Comparison of ENCODE assay signal across 8 mouse cellular contexts in the genomic region with DNA sequence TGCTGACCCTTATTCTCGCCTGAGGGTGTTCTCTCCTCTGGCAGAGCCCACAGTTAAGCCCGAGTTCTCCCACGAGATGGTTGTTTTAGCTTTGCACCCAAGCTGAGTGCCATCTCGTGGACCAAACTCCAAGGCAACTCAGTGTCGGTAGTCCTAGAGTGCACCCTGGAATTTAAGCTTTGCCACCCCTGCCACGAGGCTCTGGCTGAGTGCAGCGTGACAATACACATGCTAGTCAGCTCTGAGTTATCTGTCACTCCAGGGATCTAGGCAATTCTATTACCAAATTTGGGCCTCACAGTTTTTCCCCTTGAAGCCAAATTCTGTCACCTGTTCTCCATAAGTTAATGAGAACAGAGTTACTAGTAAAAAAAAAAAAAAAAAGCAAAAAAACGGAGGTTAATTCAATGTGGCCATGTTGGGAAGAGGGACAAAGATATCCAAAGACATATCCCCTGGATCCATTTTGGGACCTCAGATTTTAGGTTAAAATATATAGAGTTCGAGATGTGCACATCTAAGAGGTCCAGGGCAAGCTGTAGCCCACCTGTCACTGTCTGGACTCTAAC. TPM values are rescaled to one million over a fixed set of nuclear protein-coding genes. Genes with fewer than 3 reads are reported as not detected.
DNase-seq lines count a peak whose midpoint lies in the region; ATAC-seq and TF ChIP-seq lines count a peak whose summit lies in the region.

No protein-coding gene starts in this region.

- no peaks in the 10 kb centered on the region for H3K27me3 ChIP-seq in lung, embryonic 16.5 days (ENCODE audit: control insufficient read depth, insufficient read depth, low read depth, low read length)
- H3K27me3 ChIP-seq in limb, embryonic 12.5 days = no peaks in the 10 kb centered on the region

- H3K9me3 ChIP-seq in lung, embryonic 16.5 days (ENCODE audit: control insufficient read depth, low read length) = no peaks in the 10 kb centered on the region
- H3K9me3 ChIP-seq in limb, embryonic 12.5 days = no peaks in the 10 kb centered on the region

- peak overlapping the region; percentile 86 for H3K4me3 ChIP-seq in lung, embryonic 16.5 days (ENCODE audit: low read length)
- H3K4me3 ChIP-seq in embryonic fibroblast, embryonic 13.5 days (ENCODE audit: insufficient read depth, low read length) = peak overlapping the region; percentile 91
- peak overlapping the region; percentile 90 for H3K4me3 ChIP-seq in limb, embryonic 12.5 days (replicated peaks)
- peak overlapping the region; percentile 90 for H3K4me3 ChIP-seq in olfactory bulb, adult 2 months (ENCODE audit: insufficient read depth, low read depth, low read length)

- 7% methylated on average over 9 of the region's 9 CpGs for WGBS in lung, embryonic 16.5 days
- 9% methylated on average over 9 of the region's 9 CpGs for WGBS in limb, embryonic 12.5 days
- WGBS in olfactory bulb, adult 2 months = 11% methylated on average over 9 of the region's 9 CpGs

- H3K9ac ChIP-seq in lung, embryonic 16.5 days (ENCODE audit: low read length) = peak overlapping the region; percentile 89
- H3K9ac ChIP-seq in limb, embryonic 12.5 days (replicated peaks) = peak overlapping the region; percentile 81

- peak overlapping the region; percentile 86 for H3K27ac ChIP-seq in lung, embryonic 16.5 days (ENCODE audit: low read length)
- H3K27ac ChIP-seq in embryonic fibroblast, embryonic 13.5 days (ENCODE audit: insufficient read depth, low read length) = peak overlapping the region; percentile 66
- 0 out of 2 replicates have a peak overlapping the region, but pooled peaks have one; percentile 45 for H3K27ac ChIP-seq in limb, embryonic 12.5 days
- peak overlapping the region; percentile 9; the same call in 1 of the 2 replicates for H3K27ac ChIP-seq in olfactory bulb, adult 2 months (ENCODE audit: insufficient read depth, low read depth, low read length)

- peaks cover 14% of the 10 kb centered on the region for H3K4me1 ChIP-seq in lung, embryonic 16.5 days (replicated peaks; ENCODE audit: control insufficient read depth, insufficient read depth, low read length)
- H3K4me1 ChIP-seq in embryonic fibroblast, embryonic 13.5 days (ENCODE audit: control insufficient read depth, insufficient read depth, low read length) = no peaks in the 10 kb centered on the region
- peaks cover 14% of the 10 kb centered on the region for H3K4me1 ChIP-seq in limb, embryonic 12.5 days (replicated peaks)
- peaks cover 5% of the 10 kb centered on the region for H3K4me1 ChIP-seq in olfactory bulb, adult 2 months (ENCODE audit: control insufficient read depth, insufficient read depth, low read length)

- DNase-seq in lung, postnatal 25 days (ENCODE audit: low spot score) = no peak
- DNase-seq in adipocyte (ENCODE audit: low spot score) = no peak
- DNase-seq in spleen, postnatal 36 days (ENCODE audit: low spot score in 2 of 2) = no peak
- no peak for DNase-seq in lung, postnatal 14 days

- no peak for TF ChIP-seq POLR2A in embryonic fibroblast, embryonic 13.5 days (IDR thresholded peaks at IDR 0.05; ENCODE audit: low read depth, low read length)
- no peak for TF ChIP-seq POLR2A in olfactory bulb, adult 2 months (IDR thresholded peaks at IDR 0.05; ENCODE audit: insufficient read depth, low read depth, low read length)

- no peak for TF ChIP-seq CTCF in embryonic fibroblast, embryonic 13.5 days (IDR thresholded peaks at IDR 0.05; ENCODE audit: borderline replicate concordance, insufficient read depth, low read length)
- TF ChIP-seq CTCF in olfactory bulb, adult 2 months (IDR thresholded peaks at IDR 0.05; ENCODE audit: insufficient read depth, low read depth, low read length) = 0 out of 2 replicates have a peak, but pooled peaks have one; percentile 19

- no peaks in the 10 kb centered on the region for H3K36me3 ChIP-seq in lung, embryonic 16.5 days (ENCODE audit: control insufficient read depth, insufficient read depth, low read length)
- H3K36me3 ChIP-seq in limb, embryonic 12.5 days = no peaks in the 10 kb centered on the region

- peak overlapping the region; percentile 81 for H3K4me2 ChIP-seq in lung, embryonic 16.5 days (ENCODE audit: low read depth, low read length)
- H3K4me2 ChIP-seq in limb, embryonic 12.5 days = peak overlapping the region; percentile 79

- peak; percentile 57 for ATAC-seq in lung, embryonic 16.5 days (ENCODE audit: low read depth)
- peak; percentile 48; the same call in 1 of the 2 replicates for ATAC-seq in limb, embryonic 12.5 days (ENCODE audit: insufficient number of reproducible peaks, insufficient read depth, low FRiP score, low TSS enrichment, low read depth)

RNA-seq across cellular contexts. Expression of a gene that starts 11.0 kb away (rescaled TPM):
- 47.9 TPM in 2 replicates for polyA plus RNA-seq in lung, embryonic 16.5 days (2015; fragmentation: Nextera tagmentation; extraction: Ambion mirVana)
- polyA plus RNA-seq in embryonic fibroblast, embryonic 13.5 days (2011; ENCODE audit: insufficient read length, low read depth, missing spikeins) = 27.8 and 40.1 TPM in 2 replicates
- polyA plus RNA-seq in limb, embryonic 12.5 days (2016; fragmentation: Nextera tagmentation; extraction: Ambion mirVana) = 20.5 and 20.7 TPM in 2 replicates
- not detected in 2 replicates for polyA plus RNA-seq in olfactory bulb, adult 2 months (2012; ENCODE audit: insufficient read depth, insufficient read length, low replicate concordance, missing spikeins)

Comparison
In these comparisons a context has a peak if more than half of its experiments do, and no peak if none do; other contexts are left out.
1. H3K27ac ChIP-seq: peak in every context shown above with its lines; median percentile 86 in lung, embryonic 16.5 days; 66 in embryonic fibroblast, embryonic 13.5 days; 45 in limb, embryonic 12.5 days; 9 in olfactory bulb, adult 2 months.
2. RNA of a gene that starts 11.0 kb away (polyA plus RNA-seq): 47.9 TPM in lung, embryonic 16.5 days, 27.8 to 40.1 TPM in embryonic fibroblast, embryonic 13.5 days and 20.5 to 20.7 TPM in limb, embryonic 12.5 days; not detected in olfactory bulb, adult 2 months; every median in the first group is over 10 times any median in the second.
3. Peak in every context shown above with its lines, with median percentiles within 50 percentile points of each other: H3K4me3 ChIP-seq.